Mouse (Mus musculus) CH12.LX (cell line): ENCODE data around the gene Clcnka. TPM values are rescaled to one million over a fixed set of nuclear protein-coding genes. Genes with fewer than 3 reads are reported as not detected.

Experiments
- DNase-seq: peaks from one replicate; pipeline ENCODE4 v3.0.0-alpha.2; 2013; ENCODE audit errors: extremely low read depth
- H3K27ac ChIP-seq: 2 replicates; pipeline ENCODE4 v1.5.1; 2012; ENCODE audit warnings: low read depth, mild to moderate bottlenecking, control low read depth, moderate library complexity; ENCODE audit not compliant: insufficient read depth
- H3K27me3 ChIP-seq: replicated peaks from 2 replicates; pipeline ENCODE3; 2012; ENCODE audit warnings: inconsistent platforms
- H3K36me3 ChIP-seq, 2 experiments: replicated peaks in 1 of 2; 2 replicates each; pipeline versions ENCODE3 to v1.6.1; 2012; ENCODE audit warnings: inconsistent platforms in 1 of 2, low read length in 1 of 2, mild to moderate bottlenecking in 1 of 2, mixed read lengths in 1 of 2, moderate library complexity in 1 of 2; ENCODE audit not compliant: control insufficient read depth in 1 of 2, insufficient read depth in 1 of 2
- H3K4me1 ChIP-seq, 2 experiments: 2 replicates each; pipeline ENCODE4 v1.6.1; 2012; ENCODE audit warnings: inconsistent platforms in 1 of 2, moderate library complexity in 1 of 2; ENCODE audit not compliant: insufficient read depth in 2 of 2, control insufficient read depth in 1 of 2
- H3K4me2 ChIP-seq: 2 replicates; pipeline ENCODE4 v1.6.1; 2012; ENCODE audit warnings: low read depth, mild to moderate bottlenecking, control low read depth; ENCODE audit not compliant: poor library complexity, insufficient read depth, severe bottlenecking
- H3K4me3 ChIP-seq, 3 experiments: fragments of 150-350 bp in 1 of 3; sonication (generic) in 1 of 3; replicated peaks in 1 of 3; 2 replicates each; pipeline versions ENCODE3 to v1.5.1; 2011 to 2012; ENCODE audit warnings: low read depth in 2 of 3, low read length in 2 of 3, mild to moderate bottlenecking in 2 of 3, moderate library complexity in 2 of 3, control low read depth in 1 of 3, improper control_type of control experiment in 1 of 3, inconsistent platforms in 1 of 3, mixed read lengths in 1 of 3; ENCODE audit not compliant: poor library complexity in 1 of 3
- H3K79me2 ChIP-seq: replicated peaks from 2 replicates; pipeline ENCODE4 v1.6.1; 2012; ENCODE audit warnings: mild to moderate bottlenecking, moderate library complexity; ENCODE audit not compliant: control insufficient read depth, poor library complexity, insufficient read depth, severe bottlenecking; ENCODE audit errors: extremely low read depth
- H3K9ac ChIP-seq: 2 replicates; pipeline ENCODE4 v1.6.1; 2012; ENCODE audit warnings: low read depth, mild to moderate bottlenecking, control low read depth, moderate library complexity; ENCODE audit not compliant: insufficient read depth
- H3K9me3 ChIP-seq: replicated peaks from 2 replicates; pipeline ENCODE3; 2012; ENCODE audit warnings: low read length, inconsistent platforms, mixed read lengths
- BHLHE40 ChIP-seq: IDR thresholded peaks from 2 replicates; pipeline ENCODE4 v1.6.1; 2011; ENCODE audit warnings: mild to moderate bottlenecking, low read depth, low read length, improper control_type of control experiment
- CHD1 ChIP-seq: IDR thresholded peaks from 2 replicates; pipeline ENCODE4 v1.6.1; 2012; ENCODE audit warnings: low read depth, low read length, improper control_type of control experiment, inconsistent platforms
- CTCF ChIP-seq, 2 experiments: IDR thresholded peaks in 1 of 2; conservative IDR thresholded peaks in 1 of 2; 2 replicates each; pipeline ENCODE4 v1.5.1; 2011 to 2012; ENCODE audit warnings: low read depth in 2 of 2, low read length in 2 of 2, improper control_type of control experiment in 1 of 2, inconsistent platforms in 1 of 2, mild to moderate bottlenecking in 1 of 2, moderate library complexity in 1 of 2
- E2F4 ChIP-seq: IDR thresholded peaks from 2 replicates; pipeline ENCODE4 v1.6.1; 2011; ENCODE audit warnings: low read depth, low read length, improper control_type of control experiment; ENCODE audit not compliant: insufficient replicate concordance
- EP300 ChIP-seq: IDR thresholded peaks from 2 replicates; pipeline ENCODE4 v1.6.1; 2011; ENCODE audit warnings: low read length, improper control_type of control experiment
- ETS1 ChIP-seq: conservative IDR thresholded peaks from 2 replicates; pipeline ENCODE4 v1.6.1; 2012; ENCODE audit warnings: low read depth, mild to moderate bottlenecking, inconsistent platforms, low read length, improper control_type of control experiment, moderate library complexity
- IRF4 ChIP-seq: IDR thresholded peaks from 2 replicates; pipeline ENCODE4 v1.6.1; 2014; ENCODE audit warnings: low read depth, mild to moderate bottlenecking, inconsistent platforms, low read length, improper control_type of control experiment
- JUN ChIP-seq: IDR thresholded peaks from 2 replicates; pipeline ENCODE4 v1.6.1; 2011; ENCODE audit warnings: low read depth, mild to moderate bottlenecking, low read length, improper control_type of control experiment, moderate library complexity; ENCODE audit not compliant: insufficient read depth
- JUND ChIP-seq: conservative IDR thresholded peaks from 2 replicates; pipeline ENCODE4 v1.6.1; 2011; ENCODE audit warnings: low read depth, low read length, improper control_type of control experiment
- KAT2A ChIP-seq: IDR thresholded peaks from 2 replicates; pipeline ENCODE4 v1.6.1; 2012; ENCODE audit warnings: low read length, improper control_type of control experiment, inconsistent platforms; ENCODE audit not compliant: insufficient replicate concordance
- MAFK ChIP-seq: IDR thresholded peaks from 2 replicates; pipeline ENCODE4 v1.6.1; 2011; ENCODE audit warnings: low read length, improper control_type of control experiment; ENCODE audit not compliant: insufficient replicate concordance
- MAX ChIP-seq: IDR thresholded peaks from 2 replicates; pipeline ENCODE4 v1.6.1; 2011; ENCODE audit warnings: low read length, improper control_type of control experiment
- MAZ ChIP-seq: IDR thresholded peaks from 2 replicates; pipeline ENCODE4 v1.6.1; 2012; ENCODE audit warnings: low read depth, mild to moderate bottlenecking, inconsistent platforms, low read length, improper control_type of control experiment, moderate library complexity
- MYC ChIP-seq: IDR thresholded peaks from 2 replicates; pipeline ENCODE4 v1.6.1; 2011; ENCODE audit warnings: low read depth, mild to moderate bottlenecking, improper control_type of control experiment, low read length
- NRF1 ChIP-seq: IDR thresholded peaks from 2 replicates; pipeline ENCODE4 v1.6.1; 2014; ENCODE audit warnings: low read depth, mild to moderate bottlenecking, inconsistent platforms, low read length, improper control_type of control experiment, moderate library complexity
- PAX5 ChIP-seq: IDR thresholded peaks from 2 replicates; pipeline ENCODE4 v1.6.1; 2012; ENCODE audit warnings: low read length, inconsistent platforms, mixed read lengths
- POLR2A ChIP-seq: IDR thresholded peaks from 2 replicates; pipeline ENCODE4 v1.6.1; 2011; ENCODE audit warnings: low read depth, mild to moderate bottlenecking, improper control_type of control experiment, low read length
- POLR2AphosphoS2 ChIP-seq: IDR thresholded peaks from 2 replicates; pipeline ENCODE4 v1.6.1; 2011; ENCODE audit warnings: low read depth, low read length, improper control_type of control experiment
- RAD21 ChIP-seq: IDR thresholded peaks from 2 replicates; pipeline ENCODE4 v1.6.1; 2011; ENCODE audit warnings: low read depth, mild to moderate bottlenecking, low read length, improper control_type of control experiment, moderate library complexity
- RCOR1 ChIP-seq: conservative IDR thresholded peaks from 2 replicates; pipeline ENCODE4 v1.6.1; 2012; ENCODE audit warnings: low read depth, mild to moderate bottlenecking, inconsistent platforms, low read length, improper control_type of control experiment
- SIN3A ChIP-seq: IDR thresholded peaks from 2 replicates; pipeline ENCODE4 v1.6.1; 2012; ENCODE audit warnings: low read length, improper control_type of control experiment, inconsistent platforms
- SMC3 ChIP-seq: IDR thresholded peaks from 2 replicates; pipeline ENCODE4 v1.6.1; 2011; ENCODE audit warnings: low read depth, low read length, improper control_type of control experiment
- TBP ChIP-seq: conservative IDR thresholded peaks from 2 replicates; pipeline ENCODE4 v1.6.1; 2011; ENCODE audit warnings: low read depth, low read length, improper control_type of control experiment
- UBTF ChIP-seq: IDR thresholded peaks from 2 replicates; pipeline ENCODE4 v1.6.1; 2012; ENCODE audit warnings: low read depth, mild to moderate bottlenecking, inconsistent platforms, low read length, improper control_type of control experiment, moderate library complexity
- ZC3H11A ChIP-seq: IDR thresholded peaks from 2 replicates; pipeline ENCODE4 v1.6.1; 2012; ENCODE audit warnings: low read depth, mild to moderate bottlenecking, inconsistent platforms, low read length, improper control_type of control experiment
- ZKSCAN1 ChIP-seq: IDR thresholded peaks from 2 replicates; pipeline ENCODE4 v1.6.1; 2012; ENCODE audit warnings: low read depth, inconsistent platforms, low read length, improper control_type of control experiment, borderline replicate concordance
- ZNF384 ChIP-seq: IDR thresholded peaks from 2 replicates; pipeline ENCODE4 v1.6.1; 2012; ENCODE audit warnings: low read depth, low read length, improper control_type of control experiment, inconsistent platforms
- dilution Hi-C: fragments of 300-500 bp; cut with MboI; formaldehyde crosslinking; loops from 2 replicates; pipeline ENCODE4 v1.14.3; 2020; ENCODE audit warnings: low sequenced_read_pairs; ENCODE audit not compliant: extremely low pct_unique_long_range_greater_than_20kb, extremely low pct_ligation_motif_present
- in situ Hi-C: fragments of 300-500 bp; cut with MboI; formaldehyde crosslinking; loops from 3 replicates; pipeline ENCODE4 v1.14.3; 2019; ENCODE audit warnings: low sequenced_read_pairs, low pct_ligation_motif_present, low pct_unique_long_range_greater_than_20kb, mixed read lengths
- polyA plus RNA-seq: library from polyadenylated mRNA; unstranded; fragments of >175 nt; gene quantifications from 2 replicates; pipeline ENCODE4 v1.2.1, GENCODE M21; 2012; ENCODE audit warnings: low read depth; ENCODE audit not compliant: insufficient read length
- total RNA-seq, 2 experiments: library from RNA; depleted of rRNA; stranded (reverse); fragments of 300-350 nt in 1 of 2; fragments of >200 nt in 1 of 2; gene quantifications; 2 replicates each; pipeline ENCODE4 v1.2.3; 2012 to 2014

Gene Clcnka
- total and polyA plus RNA-seq, 3 experiments = not detected

DNA sequence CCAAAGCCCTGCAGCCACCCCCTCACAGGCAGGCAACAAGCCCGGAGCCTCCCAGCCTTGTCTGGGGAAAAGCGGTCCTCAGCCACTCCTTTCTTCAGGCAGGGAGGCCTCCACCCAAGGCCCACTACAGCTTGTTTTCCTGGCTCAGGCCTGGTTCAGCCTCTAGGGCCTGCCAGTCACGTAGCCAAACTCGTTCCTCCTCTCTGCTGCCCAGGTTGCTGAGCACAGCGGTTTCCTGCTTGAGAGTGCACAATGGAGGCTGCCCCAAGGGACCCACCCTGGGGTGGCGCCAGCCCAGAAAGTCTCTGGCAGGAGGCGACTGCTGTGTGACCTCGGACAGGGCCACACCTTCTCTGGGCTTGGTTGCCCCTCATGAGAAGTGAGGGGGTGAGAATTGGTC lies 44.7 kb downstream of the Clcnka start:
- H3K27ac ChIP-seq = no peak overlapping the region
- TF ChIP-seq CHD1 (no peak), JUN (no peak), NRF1 (no peak), PAX5 (no peak), IRF4 (no peak), POLR2A (no peak), MYC (no peak), RAD21 (no peak), TBP (no peak), POLR2AphosphoS2 (no peak), ZNF384 (no peak), UBTF (no peak), SMC3 (no peak), RCOR1 (no peak), E2F4 (no peak), MAZ (no peak), JUND (no peak)
- H3K4me2 ChIP-seq = no peak overlapping the region
- H3K9ac ChIP-seq = no peak overlapping the region
- H3K4me1 ChIP-seq = peaks cover 8 to 19% of the 10 kb centered on the region in 2 experiments; a peak in 3 of 4 replicates
- no peaks in the 10 kb centered on the region for H3K79me2 ChIP-seq
- in situ Hi-C loops = no loop called here
- peak; percentile 27 for DNase-seq
- dilution Hi-C loops = no loop called here
- H3K36me3 ChIP-seq = no peaks in the 10 kb centered on the region
- peaks cover 65% of the 10 kb centered on the region for H3K27me3 ChIP-seq
- peaks cover 9% of the 10 kb centered on the region for H3K9me3 ChIP-seq
- H3K4me3 ChIP-seq = no peak overlapping the region

- Histone ChIP-seq H3K4me2 (no peak overlapping the region), H3K4me3 (no peak overlapping the region), H3K27ac (no peak overlapping the region), H3K27me3 (peaks cover 68% of the 10 kb centered on the region), H3K79me2 (no peaks in the 10 kb centered on the region), H3K36me3 (no peaks in the 10 kb centered on the region), H3K4me1 (peaks cover 8 to 19% of the 10 kb centered on the region in 2 experiments; a peak in 3 of 4 replicates), H3K9me3 (peaks cover 8% of the 10 kb centered on the region), H3K9ac (no peak overlapping the region)
- in situ Hi-C loops = no loop called here
- dilution Hi-C loops = no loop called here
- no peak for DNase-seq
- TF ChIP-seq EP300 (no peak), KAT2A (no peak), POLR2A (no peak), MAFK (no peak), ZC3H11A (no peak), RAD21 (no peak), MAX (no peak), SMC3 (no peak), JUND (no peak), BHLHE40 (no peak), CTCF (conservative IDR thresholded peaks at IDR 0.05 in 1 of 2, IDR thresholded peaks at IDR 0.05 in 1 of 2; ENCODE audit: low read depth in 2 of 2, low read length in 2 of 2) (no peak), ZKSCAN1 (no peak), SIN3A (no peak), E2F4 (no peak), ETS1 (no peak)
Observed at GRCm38 (mm10) chr4:141352986-141353385, 45.5 kb downstream of the Clcnka start.
